Mouse (Mus musculus) stomach, postnatal 0 days (tissue): ENCODE results near the gene Syndig1.

Experiments used
- CTCF ChIP-seq: IDR thresholded peaks from 2 replicates; pipeline ENCODE4 v1.5.1; 2016; ENCODE audit warnings: antibody characterized with exemption, low read depth, mild to moderate bottlenecking, moderate library complexity
- EP300 ChIP-seq: optimal IDR thresholded peaks from 2 replicates; pipeline ENCODE3; 2016; ENCODE audit warnings: antibody characterized with exemption

GRCm38 (mm10) chr2:149982466-149982865, 153.5 kb downstream of the Syndig1 start:
- TF ChIP-seq CTCF (no peak), EP300 (no peak)
